Mouse (Mus musculus) neural tube, embryonic 13.5 days (tissue): ENCODE results near the gene Ncoa6. TPM values are rescaled to one million over a fixed set of nuclear protein-coding genes. Genes with fewer than 3 reads are reported as not detected.

Experiments used
- ATAC-seq: fragments of 200-750 bp; cut with Nextera tagmentation; 2 replicates; pipeline ENCODE4 v1.8.0; 2017; ENCODE audit warnings: low read depth, mild to moderate bottlenecking, moderate TSS enrichment, moderate library complexity
- H3K27ac ChIP-seq: fragments of 300-500 bp; sonication (generic); replicated peaks from 2 replicates; pipeline ENCODE4 v1.5.1; 2015; ENCODE audit warnings: moderate library complexity, mild to moderate bottlenecking, inconsistent platforms
- H3K27me3 ChIP-seq: fragments of 300-500 bp; sonication (generic); 2 replicates; pipeline ENCODE4 v1.6.1; 2015; ENCODE audit warnings: mild to moderate bottlenecking, inconsistent platforms
- H3K36me3 ChIP-seq: fragments of 300-500 bp; sonication (generic); 2 replicates; pipeline ENCODE4 v1.6.1; 2015; ENCODE audit warnings: mild to moderate bottlenecking, inconsistent platforms
- H3K4me1 ChIP-seq: fragments of 300-500 bp; sonication (generic); replicated peaks from 2 replicates; pipeline ENCODE4 v1.6.1; 2015; ENCODE audit warnings: inconsistent platforms
- H3K4me2 ChIP-seq: fragments of 300-500 bp; sonication (generic); 2 replicates; pipeline ENCODE4 v1.6.1; 2015; ENCODE audit warnings: inconsistent platforms, mild to moderate bottlenecking, moderate library complexity
- H3K4me3 ChIP-seq: fragments of 300-500 bp; sonication (generic); 2 replicates; pipeline ENCODE4 v1.5.1; 2015; ENCODE audit warnings: mild to moderate bottlenecking, inconsistent platforms
- H3K9ac ChIP-seq: fragments of 300-500 bp; sonication (generic); 2 replicates; pipeline ENCODE4 v1.6.1; 2015; ENCODE audit warnings: moderate library complexity, mild to moderate bottlenecking, inconsistent platforms
- H3K9me3 ChIP-seq: fragments of 300-500 bp; sonication (generic); 2 replicates; pipeline ENCODE4 v1.6.1; 2016; ENCODE audit warnings: inconsistent platforms
- WGBS: fragments of 180-500 bp; shearing (Covaris S2); methylation state at CpG from one replicate; pipeline ENCODE4 v1.1.7; 2015; 5-methylcytosine and 5-hydroxymethylcytosine counted together
- polyA plus RNA-seq: library from polyadenylated mRNA; unstranded; fragments of >200 nt; fragmentation: Nextera tagmentation; extraction: Ambion mirVana; gene quantifications from 2 replicates; pipeline ENCODE4 v1.2.1, GENCODE M21; 2015

The Ncoa6 gene
- 22.5 and 22.8 TPM in 2 replicates for polyA plus RNA-seq

- H3K4me3 ChIP-seq, result peak within 1 kb of the TSS; percentile 87
- no peaks in the 10 kb centered on the region for H3K9me3 ChIP-seq
- H3K9ac ChIP-seq, result peak within 1 kb of the TSS; percentile 99
- under 1% methylated on average over 41 of the region's 72 CpGs for WGBS
- ATAC-seq, result peak; percentile 87
- peak within 1 kb of the TSS; percentile 94 for H3K27ac ChIP-seq
- H3K27me3 ChIP-seq, result no peaks in the 10 kb centered on the region
- H3K4me2 ChIP-seq, result peak within 1 kb of the TSS; percentile 86
- H3K36me3 ChIP-seq, result no peaks in the 10 kb centered on the region
- peaks cover 38% of the 10 kb centered on the region for H3K4me1 ChIP-seq
Observed at GRCm38 (mm10) chr2:155473570-155474088, at the start of gene Ncoa6. TSS of gene Ncoa6 (minus strand) at chr2:155473894.

GRCm38 (mm10) chr2:155518531-155519270 lies 45.0 kb upstream of the Ncoa6 start:
- ATAC-seq, result no peak
- peaks cover 27% of the 10 kb centered on the region for H3K4me1 ChIP-seq
- WGBS, result 28% methylated on average over 18 of the region's 18 CpGs
- peak overlapping the region; percentile 80 for H3K4me2 ChIP-seq
- H3K4me3 ChIP-seq, result peak overlapping the region; percentile 73
- H3K9me3 ChIP-seq, result no peaks in the 10 kb centered on the region
- H3K27me3 ChIP-seq, result no peaks in the 10 kb centered on the region
- no peaks in the 10 kb centered on the region for H3K36me3 ChIP-seq
- peak overlapping the region; percentile 86 for H3K27ac ChIP-seq
- H3K9ac ChIP-seq, result peak overlapping the region; percentile 75

- Histone ChIP-seq H3K36me3 (no peaks in the 10 kb centered on the region), H3K9me3 (no peaks in the 10 kb centered on the region), H3K27ac (peak within 1 kb of the TSS; percentile 86), H3K4me1 (peaks cover 36% of the 10 kb centered on the region), H3K4me3 (peak within 1 kb of the TSS; percentile 73), H3K4me2 (peak within 1 kb of the TSS; percentile 80), H3K27me3 (no peaks in the 10 kb centered on the region), H3K9ac (peak within 1 kb of the TSS; percentile 75)
- 3% methylated on average over 70 of the region's 70 CpGs for WGBS
- peak; percentile 98 for ATAC-seq
Observed at GRCm38 (mm10) chr2:155517455-155518423, 44.0 kb upstream of the Ncoa6 start, which contains the start of the genes Acss2 and Ggt7. TSS of gene Acss2 (plus strand) at chr2:155517948. TSS of gene Ggt7 (minus strand) at chr2:155518237.

GRCm38 (mm10) chr2:155515941-155516340 lies 42.2 kb upstream of the Ncoa6 start:
- Histone ChIP-seq H3K4me1 (peaks cover 45% of the 10 kb centered on the region), H3K36me3 (no peaks in the 10 kb centered on the region), H3K4me3 (no peak overlapping the region), H3K27me3 (no peaks in the 10 kb centered on the region), H3K9me3 (no peaks in the 10 kb centered on the region), H3K9ac (no peak overlapping the region), H3K4me2 (no peak overlapping the region), H3K27ac (no peak overlapping the region)
- WGBS, result 4% methylated on average over 1 of the region's 1 CpGs
- no peak for ATAC-seq

- H3K27me3 ChIP-seq, result no peaks in the 10 kb centered on the region
- H3K4me2 ChIP-seq, result peak overlapping the region; percentile 79
- H3K36me3 ChIP-seq, result no peaks in the 10 kb centered on the region
- H3K9ac ChIP-seq, result peak overlapping the region; percentile 94
- peak overlapping the region; percentile 73 for H3K4me3 ChIP-seq
- WGBS, result 1% methylated on average over 23 of the region's 23 CpGs
- peak overlapping the region; percentile 82 for H3K27ac ChIP-seq
- ATAC-seq, result peak; percentile 26
- H3K9me3 ChIP-seq, result no peaks in the 10 kb centered on the region
- peaks cover 45% of the 10 kb centered on the region for H3K4me1 ChIP-seq
Observed at GRCm38 (mm10) chr2:155514666-155515065, 41.0 kb upstream of the Ncoa6 start.

GRCm38 (mm10) chr2:155513543-155513942 lies 39.8 kb upstream of the Ncoa6 start:
- Histone ChIP-seq H3K9ac (peak overlapping the region; percentile 94), H3K36me3 (no peaks in the 10 kb centered on the region), H3K4me2 (peak overlapping the region; percentile 79), H3K27ac (0 out of 2 replicates have a peak overlapping the region, but pooled peaks have one; percentile 82), H3K4me3 (peak overlapping the region; percentile 73), H3K27me3 (no peaks in the 10 kb centered on the region), H3K4me1 (peaks cover 40% of the 10 kb centered on the region), H3K9me3 (no peaks in the 10 kb centered on the region)
- WGBS, result 66% methylated on average over 5 of the region's 5 CpGs
- ATAC-seq, result no peak

GRCm38 (mm10) chr2:155512479-155512878 lies 38.8 kb upstream of the Ncoa6 start:
- Histone ChIP-seq H3K27ac (no peak overlapping the region), H3K27me3 (no peaks in the 10 kb centered on the region), H3K4me2 (peak overlapping the region; percentile 79), H3K4me1 (peaks cover 39% of the 10 kb centered on the region), H3K4me3 (no peak overlapping the region), H3K9me3 (no peaks in the 10 kb centered on the region), H3K36me3 (no peaks in the 10 kb centered on the region), H3K9ac (no peak overlapping the region)
- WGBS, result 55% methylated on average over 4 of the region's 4 CpGs
- no peak for ATAC-seq

- no peak overlapping the region for H3K27ac ChIP-seq
- no peak overlapping the region for H3K4me2 ChIP-seq
- H3K9me3 ChIP-seq, result no peaks in the 10 kb centered on the region
- no peak overlapping the region for H3K9ac ChIP-seq
- no peak overlapping the region for H3K4me3 ChIP-seq
- no peak for ATAC-seq
- peaks cover 24% of the 10 kb centered on the region for H3K36me3 ChIP-seq
- 82% methylated on average over 10 of the region's 10 CpGs for WGBS
- H3K27me3 ChIP-seq, result no peaks in the 10 kb centered on the region
- H3K4me1 ChIP-seq, result peaks cover 14% of the 10 kb centered on the region
Observed at GRCm38 (mm10) chr2:155507721-155508470, 34.2 kb upstream of the Ncoa6 start.

GRCm38 (mm10) chr2:155505811-155506210 lies 32.1 kb upstream of the Ncoa6 start:
- 91% methylated on average over 9 of the region's 9 CpGs for WGBS
- no peak overlapping the region for H3K4me2 ChIP-seq
- H3K4me3 ChIP-seq, result no peak overlapping the region
- H3K4me1 ChIP-seq, result peaks cover 4% of the 10 kb centered on the region; the same call in 1 of the 2 replicates
- H3K27ac ChIP-seq, result no peak overlapping the region
- no peak overlapping the region for H3K9ac ChIP-seq
- H3K9me3 ChIP-seq, result no peaks in the 10 kb centered on the region
- ATAC-seq, result no peak
- H3K36me3 ChIP-seq, result peaks cover 40% of the 10 kb centered on the region
- H3K27me3 ChIP-seq, result no peaks in the 10 kb centered on the region

- Histone ChIP-seq H3K36me3 (peaks cover 51% of the 10 kb centered on the region), H3K4me3 (no peak overlapping the region), H3K9me3 (no peaks in the 10 kb centered on the region), H3K4me1 (peaks cover 4% of the 10 kb centered on the region; the same call in 1 of the 2 replicates), H3K4me2 (no peak overlapping the region), H3K27me3 (no peaks in the 10 kb centered on the region), H3K9ac (no peak overlapping the region), H3K27ac (no peak overlapping the region)
- 73% methylated on average over 13 of the region's 13 CpGs for WGBS
- no peak for ATAC-seq
Observed at GRCm38 (mm10) chr2:155504440-155505355, 31.0 kb upstream of the Ncoa6 start.
